Mouse (Mus musculus) erythroblast, adult 5-6 weeks (primary cell): ENCODE data around the gene Nxnl2. TPM values are rescaled to one million over a fixed set of nuclear protein-coding genes. Genes with fewer than 3 reads are reported as not detected.
"Not testable (repeated sequence)": the region's sequence is repeated elsewhere in the genome, so short reads cannot be mapped to it uniquely, and the experiment has no call there.

Experiments
- ATAC-seq: replicated peaks from 2 replicates; pipeline ENCODE4 v1.8.0; 2016; ENCODE audit warnings: moderate number of reproducible peaks, mild to moderate bottlenecking, moderate TSS enrichment, inconsistent platforms; ENCODE audit not compliant: poor library complexity, low FRiP score, severe bottlenecking
- total RNA-seq, 2 experiments: library from RNA; stranded (forward) in 1 of 2; stranded (reverse) in 1 of 2; fragments of 150-400 nt in 1 of 2; fragments of 200-764, 138-1000 nt in 1 of 2; gene quantifications; 2 replicates each; pipeline versions ENCODE4 v1.2.3 to v1.2.4; 2015 to 2017; ENCODE audit warnings: low replicate concordance in 2 of 2

Nxnl2 gene
- total RNA-seq, 2 experiments from 2014 or later, result not detected

DNA sequence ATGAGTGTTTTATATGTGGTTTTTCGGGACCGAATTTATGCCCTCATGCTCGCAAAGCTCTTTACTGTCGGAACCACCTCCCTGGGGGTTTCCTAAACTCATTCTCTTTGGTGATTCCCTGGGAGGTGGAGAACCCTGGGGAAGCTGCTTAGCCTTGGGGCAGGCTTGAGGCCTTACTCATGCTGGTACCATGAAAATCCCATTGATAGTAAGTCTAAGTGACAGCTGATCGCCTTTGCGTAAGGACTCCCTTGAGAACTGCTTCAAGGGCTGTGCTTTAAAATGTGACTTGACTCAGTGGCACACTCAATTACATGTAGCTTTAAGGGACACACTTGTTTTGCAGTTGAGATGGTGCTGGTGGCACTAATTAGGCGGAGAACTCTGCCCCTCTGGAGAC lies 1.8 kb downstream of the Nxnl2 start:
- ATAC-seq, result no peak

DNA sequence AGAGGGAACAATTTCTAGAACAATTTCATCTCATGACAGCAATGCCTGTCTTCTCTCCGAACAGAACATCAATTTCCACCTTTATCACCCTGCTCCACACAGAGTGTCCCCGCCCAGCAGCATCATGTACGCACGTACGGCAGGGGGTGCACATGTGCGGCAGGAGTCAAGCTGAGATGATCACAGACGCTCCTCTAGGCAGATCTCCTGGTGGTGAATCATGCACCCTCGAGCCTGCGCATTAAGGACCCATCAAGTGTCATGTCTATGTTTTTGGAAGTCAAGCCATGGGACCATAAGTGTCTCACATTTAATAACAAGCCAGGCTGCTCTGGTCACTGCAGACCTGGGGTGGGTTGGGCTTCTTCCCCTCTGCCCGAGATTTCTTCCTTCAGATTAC lies 8.1 kb downstream of the Nxnl2 start:
- no peak for ATAC-seq

GRCm38 (mm10) chr13:51179362-51179761 lies 8.5 kb downstream of the Nxnl2 start:
- ATAC-seq, result no peak

DNA sequence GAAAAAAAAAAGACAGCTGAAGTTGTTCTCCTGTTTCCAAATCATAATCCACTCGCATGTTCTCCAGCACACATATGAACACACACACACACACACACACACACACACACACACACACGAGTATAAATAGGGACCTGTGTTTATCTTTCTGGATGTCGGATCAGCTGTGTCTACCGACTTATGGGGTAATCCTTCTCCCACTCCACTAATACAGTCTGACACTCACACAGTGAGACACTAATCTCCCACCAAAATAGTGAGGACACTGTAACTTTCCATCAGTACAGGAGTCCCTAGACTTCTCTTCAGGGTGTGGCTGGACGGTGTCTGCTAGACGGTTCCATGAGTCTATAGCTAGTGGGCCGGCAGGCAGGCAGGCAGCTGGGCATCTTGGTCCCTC lies 11.4 kb downstream of the Nxnl2 start:
- ATAC-seq, result no peak

GRCm38 (mm10) chr13:51184896-51185295 lies 14.1 kb downstream of the Nxnl2 start:
- ATAC-seq, result no peak

- no peak for ATAC-seq
Measured at GRCm38 (mm10) chr13:51190336-51190735, 19.5 kb downstream of the Nxnl2 start.

GRCm38 (mm10) chr13:51191416-51192140 lies 20.8 kb downstream of the Nxnl2 start:
- ATAC-seq, result no peak

- ATAC-seq, result no peak
Measured at GRCm38 (mm10) chr13:51193893-51194292, 23.1 kb downstream of the Nxnl2 start.

DNA sequence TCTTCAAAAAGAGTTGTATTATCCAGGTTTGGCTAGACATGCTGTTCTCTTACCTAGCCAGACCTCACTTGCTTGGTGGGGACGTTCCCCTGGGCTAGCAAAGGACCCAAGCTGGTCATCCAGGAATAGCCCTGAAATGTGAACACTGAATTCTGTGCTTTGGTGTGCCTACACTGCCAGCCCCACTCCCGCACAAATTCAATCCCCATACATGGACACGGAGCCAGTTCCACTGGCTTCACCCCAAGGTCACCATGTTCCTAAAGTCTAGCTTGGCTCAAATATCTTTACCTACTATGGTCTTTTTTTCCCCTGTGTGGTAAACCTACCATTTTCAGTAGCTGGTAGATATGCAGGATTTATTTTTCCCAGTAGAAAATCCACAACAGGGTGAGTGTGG lies 26.9 kb downstream of the Nxnl2 start:
- ATAC-seq, result no peak

DNA sequence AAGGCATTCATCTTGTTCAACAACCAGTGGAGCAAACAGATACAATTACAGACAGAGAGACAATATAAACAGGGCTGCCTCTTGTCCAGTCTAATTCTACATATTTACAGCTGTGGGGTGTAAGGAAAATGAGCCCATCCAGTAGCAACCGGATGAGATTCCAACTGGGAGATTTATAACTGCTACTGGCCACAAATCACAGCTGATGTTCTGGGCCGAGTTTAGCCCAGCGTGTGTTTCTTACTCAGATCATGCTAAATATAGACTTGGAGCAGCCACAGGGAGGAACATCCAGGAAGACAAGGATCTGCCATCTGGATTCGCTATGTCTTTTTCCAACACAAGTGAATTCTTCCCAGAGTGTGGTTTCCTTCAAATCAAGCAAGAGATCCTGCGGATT lies 27.4 kb downstream of the Nxnl2 start:
- no peak for ATAC-seq

DNA sequence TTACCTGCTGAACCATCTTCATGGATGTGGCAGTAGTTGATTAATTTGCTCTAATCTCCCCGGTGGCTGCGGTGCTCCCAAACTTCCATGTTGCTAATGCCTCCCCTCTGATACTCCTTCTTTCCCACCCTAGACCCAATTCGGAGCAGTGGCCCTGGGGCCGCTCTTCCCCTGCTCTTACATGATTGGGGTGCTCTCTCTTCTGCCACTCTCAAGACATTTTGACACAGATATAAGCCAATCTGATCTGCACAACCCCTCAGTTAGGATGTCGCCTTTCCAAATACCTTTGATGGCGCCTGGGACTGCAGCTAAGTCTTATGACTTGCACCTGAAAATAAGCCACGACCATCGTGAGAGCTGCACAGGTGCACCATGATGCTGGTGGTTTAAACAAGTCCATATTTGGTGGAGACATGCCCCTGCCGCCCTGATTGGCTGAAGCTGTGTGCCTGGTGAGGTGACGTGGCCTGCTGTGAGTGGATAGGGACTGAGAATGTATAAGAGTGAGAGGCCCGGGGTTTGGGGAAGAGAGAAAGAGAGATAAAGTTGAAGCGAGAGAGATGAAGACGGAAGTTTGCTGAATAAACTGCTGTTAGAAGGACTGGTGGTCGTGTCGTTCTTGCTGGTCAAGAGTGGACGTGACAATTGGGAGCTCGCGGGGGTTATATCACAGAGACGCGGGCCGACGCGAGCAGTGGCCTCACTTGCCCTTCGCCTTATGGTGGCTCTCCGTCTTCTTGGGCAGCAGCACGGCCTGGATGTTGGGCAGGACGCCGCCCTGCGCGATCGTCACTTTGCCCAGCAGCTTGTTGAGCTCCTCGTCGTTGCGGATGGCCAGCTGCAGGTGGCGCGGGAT lies 31.4 kb downstream of the Nxnl2 start:
- peak; percentile 93 for ATAC-seq

DNA sequence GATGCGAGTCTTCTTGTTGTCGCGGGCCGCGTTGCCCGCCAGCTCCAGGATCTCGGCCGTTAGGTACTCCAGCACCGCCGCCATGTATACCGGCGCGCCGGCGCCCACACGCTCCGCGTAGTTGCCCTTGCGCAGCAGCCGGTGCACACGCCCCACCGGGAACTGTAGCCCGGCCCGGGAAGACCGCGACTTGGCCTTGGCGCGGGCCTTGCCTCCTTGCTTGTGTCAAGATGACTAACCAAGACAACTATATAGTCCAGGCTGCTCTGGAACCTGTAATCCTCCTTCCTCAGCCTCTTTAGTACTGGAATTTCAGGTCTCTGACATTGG lies 32.0 kb downstream of the Nxnl2 start:
- peak; percentile 72; the same call in 1 of the 2 replicates for ATAC-seq

GRCm38 (mm10) chr13:51203467-51203866 lies 32.6 kb downstream of the Nxnl2 start:
- no peak for ATAC-seq

DNA sequence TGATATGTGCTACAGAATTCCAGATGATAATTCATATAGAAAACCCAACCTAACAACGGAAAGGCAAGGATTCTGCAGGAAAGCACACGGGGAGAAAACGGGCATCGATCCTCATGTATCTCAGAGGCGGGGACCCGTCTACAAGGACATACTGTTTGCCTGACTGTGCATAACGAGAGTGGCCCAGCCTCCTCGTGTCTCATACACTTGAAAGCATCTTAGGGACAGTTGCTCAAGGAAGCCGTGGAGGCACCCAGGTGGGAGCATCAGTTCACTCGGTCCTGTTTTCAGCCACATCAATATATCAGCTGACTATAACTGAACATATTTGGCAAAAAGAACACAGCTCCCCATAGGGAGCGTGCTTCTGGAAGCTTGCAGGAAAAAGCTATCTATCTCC lies 33.3 kb downstream of the Nxnl2 start:
- ATAC-seq, result not testable (repeated sequence)

GRCm38 (mm10) chr13:51207965-51208364 lies 37.1 kb downstream of the Nxnl2 start:
- no peak for ATAC-seq

DNA sequence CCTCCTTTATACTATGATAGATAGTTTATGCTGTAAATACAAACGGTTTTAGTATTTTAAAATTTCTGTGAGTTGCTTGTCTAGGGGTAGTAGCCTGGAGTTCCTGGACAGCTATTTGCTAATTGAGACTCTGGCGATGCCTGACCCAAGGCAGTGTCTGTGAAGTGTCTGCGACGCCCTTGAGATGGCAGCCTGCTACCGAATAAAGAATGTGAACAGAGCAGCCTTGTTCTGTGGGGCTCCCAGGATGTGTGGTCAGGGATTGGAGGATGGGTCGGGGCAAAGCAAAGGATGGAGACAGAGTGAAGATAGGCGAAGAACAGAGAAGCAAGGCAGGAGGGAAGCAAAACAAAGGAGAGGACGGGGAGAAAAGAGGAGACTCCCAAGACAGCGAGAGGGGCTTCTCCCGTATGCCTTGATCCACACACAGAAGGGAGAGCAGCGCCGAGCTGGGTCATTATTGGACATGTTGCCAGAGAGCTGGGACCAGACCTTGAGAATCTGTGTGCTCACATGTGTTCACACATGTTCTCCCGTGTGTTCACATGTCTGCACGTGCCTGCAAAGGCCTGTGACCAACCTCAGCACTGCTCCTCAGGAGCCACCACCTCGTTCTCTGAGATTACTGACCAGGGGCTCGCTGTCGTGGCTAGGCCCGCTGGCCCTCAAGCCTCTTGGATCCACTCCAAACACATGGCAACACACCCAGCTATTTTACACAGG lies 37.7 kb downstream of the Nxnl2 start:
- no peak for ATAC-seq

- ATAC-seq, result no peak
Measured at GRCm38 (mm10) chr13:51210639-51211038, 39.8 kb downstream of the Nxnl2 start.

DNA sequence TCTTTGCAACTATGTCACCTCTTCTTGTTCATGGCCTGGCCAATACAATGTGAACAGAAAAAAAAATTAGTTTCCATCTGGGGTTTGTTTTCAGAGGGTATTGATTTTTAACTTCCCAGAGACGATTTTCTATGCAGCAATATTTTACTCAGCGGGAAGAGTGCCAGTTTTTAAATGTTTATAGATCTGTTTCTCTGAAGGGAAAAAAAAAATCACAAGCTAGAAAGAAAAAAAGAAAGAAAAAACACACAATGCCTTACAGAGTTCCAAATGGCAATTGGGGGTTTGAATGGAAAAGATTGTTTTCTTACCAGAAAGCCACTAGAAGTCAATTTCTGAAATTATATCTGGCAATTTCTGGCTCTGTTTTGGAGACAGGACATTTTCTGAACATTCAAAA lies 43.9 kb downstream of the Nxnl2 start:
- no peak for ATAC-seq

GRCm38 (mm10) chr13:51220897-51221296 lies 50.1 kb downstream of the Nxnl2 start:
- ATAC-seq, result no peak

GRCm38 (mm10) chr13:51221425-51222160 lies 50.8 kb downstream of the Nxnl2 start:
- no peak for ATAC-seq
